ENCODE assay signal across 9 mouse cellular contexts in genomic region chr4:150346651-150347386, GRCm38 (mm10).
DNase-seq lines count a peak whose midpoint lies in the region; ATAC-seq and TF ChIP-seq lines count a peak whose summit lies in the region.
"Had no signal": no experiment of that assay in that cellular context is flagged by ENCODE, and none has a peak within 500 bp of the region (broad histone marks: within the 10 kb centered on the region; RNA-seq: fewer than 3 reads in every experiment).

No protein-coding gene starts in this region.

- TF ChIP-seq CTCF in liver, adult 2 months (IDR thresholded peaks at IDR 0.05; ENCODE audit: low read depth, low read length) = no peak

- TF ChIP-seq POLR2A in liver, adult 2 months (IDR thresholded peaks at IDR 0.05; ENCODE audit: extremely low read depth, insufficient read depth, low read length) = no peak

- H3K79me2 ChIP-seq in liver, adult 2 months (ENCODE audit: control insufficient read depth, insufficient read depth, low read length) = peaks cover 22% of the 10 kb centered on the region; the same call in 1 of the 2 replicates

- ATAC-seq in liver, embryonic 12.5 days = no peak
- ATAC-seq in hindbrain, embryonic 12.5 days (ENCODE audit: low FRiP score) = peak; percentile 80
- no peak for ATAC-seq in stomach, embryonic 15.5 days (ENCODE audit: insufficient read depth, low FRiP score, low read depth)

- no peaks in the 10 kb centered on the region for H3K27me3 ChIP-seq in liver, adult 2 months (ENCODE audit: control insufficient read depth, insufficient read depth, low read length)
- H3K27me3 ChIP-seq in liver, embryonic 12.5 days (replicated peaks) = no peaks in the 10 kb centered on the region
- no peaks in the 10 kb centered on the region for H3K27me3 ChIP-seq in hindbrain, embryonic 12.5 days
- H3K27me3 ChIP-seq in limb, embryonic 10.5 days (ENCODE audit: low read depth, poor library complexity, severe bottlenecking) = no peaks in the 10 kb centered on the region
- H3K27me3 ChIP-seq in stomach, embryonic 15.5 days (replicated peaks) = no peaks in the 10 kb centered on the region
- H3K27me3 ChIP-seq: CH12.LX had no signal

- H3K4me3 ChIP-seq in liver, adult 2 months (ENCODE audit: insufficient read depth, low read depth, low read length) = peak overlapping the region; percentile 21
- H3K4me3 ChIP-seq in liver, embryonic 12.5 days = no peak overlapping the region
- H3K4me3 ChIP-seq in hindbrain, embryonic 12.5 days = no peak overlapping the region
- H3K4me3 ChIP-seq in limb, embryonic 10.5 days = no peak overlapping the region
- no peak overlapping the region for H3K4me3 ChIP-seq in stomach, embryonic 15.5 days (replicated peaks)

- no peaks in the 10 kb centered on the region for H3K9me3 ChIP-seq in liver, embryonic 12.5 days (replicated peaks)
- H3K9me3 ChIP-seq in hindbrain, embryonic 12.5 days (replicated peaks) = no peaks in the 10 kb centered on the region
- H3K9me3 ChIP-seq in limb, embryonic 10.5 days (replicated peaks) = no peaks in the 10 kb centered on the region
- H3K9me3 ChIP-seq in stomach, embryonic 15.5 days = no peaks in the 10 kb centered on the region

- DNase-seq in liver, adult 2 months (ENCODE audit: extremely low read depth, low read depth, low spot score) = peak; percentile 77
- peak; percentile 74 for DNase-seq in limb, embryonic 10.5 days (ENCODE audit: low spot score)
- DNase-seq in left cerebral cortex, adult 8-10 months (ENCODE audit: low spot score in 2 of 2) = no peak
- no peak for DNase-seq in ovary, adult 18-20 months (ENCODE audit: low spot score)
- DNase-seq in adrenal gland, postnatal 25 days = no peak

- no peaks in the 10 kb centered on the region for H3K36me3 ChIP-seq in liver, adult 2 months (ENCODE audit: control insufficient read depth, insufficient read depth, low read length)
- H3K36me3 ChIP-seq in liver, embryonic 12.5 days = no peaks in the 10 kb centered on the region
- no peaks in the 10 kb centered on the region for H3K36me3 ChIP-seq in hindbrain, embryonic 12.5 days
- H3K36me3 ChIP-seq in limb, embryonic 10.5 days = no peaks in the 10 kb centered on the region
- H3K36me3 ChIP-seq in stomach, embryonic 15.5 days = no peaks in the 10 kb centered on the region

- peak overlapping the region; percentile 55 for H3K27ac ChIP-seq in liver, adult 2 months (replicated peaks; ENCODE audit: insufficient read depth, low read depth, low read length)
- no peak overlapping the region for H3K27ac ChIP-seq in liver, embryonic 12.5 days
- H3K27ac ChIP-seq in hindbrain, embryonic 12.5 days = peak overlapping the region; percentile 70
- H3K27ac ChIP-seq in limb, embryonic 10.5 days = no peak overlapping the region
- H3K27ac ChIP-seq in stomach, embryonic 15.5 days = peak overlapping the region; percentile 40; the same call in 1 of the 2 replicates

- peaks cover 8% of the 10 kb centered on the region; the same call in 1 of the 2 replicates for H3K4me1 ChIP-seq in liver, adult 2 months (ENCODE audit: control insufficient read depth, insufficient read depth, low read length)
- H3K4me1 ChIP-seq in liver, embryonic 12.5 days = peaks cover 33% of the 10 kb centered on the region
- H3K4me1 ChIP-seq in hindbrain, embryonic 12.5 days = peaks cover 52% of the 10 kb centered on the region
- H3K4me1 ChIP-seq in limb, embryonic 10.5 days = peaks cover 50% of the 10 kb centered on the region
- peaks cover 20% of the 10 kb centered on the region for H3K4me1 ChIP-seq in stomach, embryonic 15.5 days

- WGBS in liver, adult 2 months = 12% methylated on average over 4 of the region's 4 CpGs
- WGBS in liver, embryonic 12.5 days (ENCODE audit: insufficient replicate concordance) = 48% methylated on average over 4 of the region's 4 CpGs
- 2% methylated on average over 4 of the region's 4 CpGs for WGBS in hindbrain, embryonic 12.5 days
- WGBS in limb, embryonic 10.5 days = 15% methylated on average over 4 of the region's 4 CpGs
- WGBS in stomach, embryonic 15.5 days = 37% methylated on average over 4 of the region's 4 CpGs

- H3K9ac ChIP-seq in liver, adult 2 months (ENCODE audit: low read depth, low read length) = peak overlapping the region; percentile 48
- H3K9ac ChIP-seq in liver, embryonic 12.5 days = no peak overlapping the region
- H3K9ac ChIP-seq in hindbrain, embryonic 12.5 days = no peak overlapping the region
- H3K9ac ChIP-seq in stomach, embryonic 15.5 days = no peak overlapping the region

- H3K4me2 ChIP-seq in liver, embryonic 12.5 days = no peak overlapping the region
- H3K4me2 ChIP-seq in hindbrain, embryonic 12.5 days (replicated peaks) = peak overlapping the region; percentile 22
- no peak overlapping the region for H3K4me2 ChIP-seq in stomach, embryonic 15.5 days

Comparison
In these comparisons a context has a peak if more than half of its experiments do, and no peak if none do; other contexts are left out.
1. H3K27ac ChIP-seq: peak in liver, adult 2 months (single experiment), hindbrain, embryonic 12.5 days (single experiment) and stomach, embryonic 15.5 days (single experiment); none in liver, embryonic 12.5 days (single experiment) and limb, embryonic 10.5 days (single experiment).
2. DNase-seq: peak in liver, adult 2 months (single experiment) and limb, embryonic 10.5 days (single experiment); none in left cerebral cortex, adult 8-10 months (0 of 2), ovary, adult 18-20 months (single experiment) and adrenal gland, postnatal 25 days (single experiment).